Mouse (Mus musculus) thymus, postnatal 36 days (tissue): ENCODE measurements around the gene Llgl1.

Source experiments
- DNase-seq, 2 experiments: peaks; one replicate each; pipeline ENCODE4 v3.0.0; 2022; ENCODE audit warnings: mixed read lengths in 2 of 2

Gene Llgl1

DNA sequence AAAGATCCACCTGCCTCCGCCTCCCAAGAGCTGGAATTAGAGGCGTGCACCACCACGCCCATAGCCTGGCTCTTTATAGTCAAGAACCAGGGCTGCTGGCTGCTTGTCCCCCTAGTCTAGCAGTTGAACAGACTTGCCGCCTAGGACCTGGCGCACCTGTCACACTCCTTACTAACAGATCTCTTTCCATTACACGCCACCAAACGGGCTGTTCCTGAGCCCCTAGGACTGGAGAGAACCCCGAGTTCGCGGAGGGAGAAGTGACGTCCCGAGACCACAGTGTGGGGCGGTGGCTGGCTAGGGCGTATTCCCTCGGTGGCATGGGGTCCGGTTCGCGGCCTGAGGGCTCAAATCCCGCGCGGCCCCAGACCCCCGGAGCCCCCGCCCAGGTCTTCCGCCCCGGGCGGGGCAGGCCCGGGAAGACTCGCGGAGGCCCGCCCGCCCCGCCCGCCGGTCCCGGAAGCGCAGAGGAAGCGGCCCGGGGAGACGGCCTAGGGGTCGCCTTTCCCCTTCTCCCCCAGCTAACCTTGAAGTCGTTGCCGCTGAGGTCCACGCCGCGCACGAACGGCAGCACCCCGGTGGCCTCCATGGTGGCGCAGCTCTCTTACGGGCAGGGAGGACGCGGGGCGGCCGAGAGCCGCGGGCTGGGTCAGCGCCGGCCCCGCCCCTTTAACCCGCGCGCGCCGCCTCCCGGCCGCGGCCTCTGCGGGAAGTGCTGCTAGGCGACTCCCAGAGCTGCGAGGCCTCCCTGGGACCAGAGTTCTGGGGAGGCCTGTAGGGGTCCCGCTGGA is 27.3 kb downstream of the Llgl1 start, which contains the start of gene Flii:
TSS of gene Flii (minus strand) at position 663 of the 791 bp plus-strand sequence.
- peak; percentile 83 to 85 for DNase-seq

DNA sequence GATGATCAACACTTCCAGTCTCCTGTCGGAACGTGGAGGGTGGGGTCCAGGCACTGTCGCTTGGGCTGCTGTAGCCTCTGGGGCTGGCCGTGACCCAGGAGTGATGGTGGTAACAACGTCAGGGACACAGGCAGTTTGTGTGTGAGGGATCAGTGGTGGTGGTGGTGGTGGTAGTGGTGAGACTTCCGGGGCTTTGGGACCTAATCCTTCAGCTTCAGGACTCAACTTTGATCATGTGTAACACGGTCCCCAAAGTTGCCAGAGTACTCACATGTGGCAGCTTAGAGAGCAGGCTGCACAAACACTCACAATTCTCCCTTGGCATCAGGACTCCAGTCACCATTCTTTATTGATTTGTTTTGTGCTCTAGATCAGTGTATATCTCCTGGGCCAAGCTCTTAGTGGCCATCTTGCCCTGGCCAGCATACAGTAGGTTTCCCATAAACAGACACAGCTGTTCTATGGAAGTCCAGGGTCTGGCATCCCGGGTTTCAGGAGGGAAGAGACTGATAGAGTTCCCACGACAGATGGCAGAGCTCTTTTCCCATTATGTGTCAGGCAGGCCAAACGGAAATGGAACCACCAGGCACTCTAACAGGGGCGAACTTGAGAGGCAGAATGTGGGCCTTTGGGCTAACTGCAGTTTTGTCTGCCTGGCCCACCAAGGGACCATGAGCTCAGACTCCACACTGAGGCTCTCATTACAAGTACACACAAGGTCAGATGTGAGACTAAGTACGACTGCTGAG is 28.0 kb downstream of the Llgl1 start:
- DNase-seq: no peak

DNA sequence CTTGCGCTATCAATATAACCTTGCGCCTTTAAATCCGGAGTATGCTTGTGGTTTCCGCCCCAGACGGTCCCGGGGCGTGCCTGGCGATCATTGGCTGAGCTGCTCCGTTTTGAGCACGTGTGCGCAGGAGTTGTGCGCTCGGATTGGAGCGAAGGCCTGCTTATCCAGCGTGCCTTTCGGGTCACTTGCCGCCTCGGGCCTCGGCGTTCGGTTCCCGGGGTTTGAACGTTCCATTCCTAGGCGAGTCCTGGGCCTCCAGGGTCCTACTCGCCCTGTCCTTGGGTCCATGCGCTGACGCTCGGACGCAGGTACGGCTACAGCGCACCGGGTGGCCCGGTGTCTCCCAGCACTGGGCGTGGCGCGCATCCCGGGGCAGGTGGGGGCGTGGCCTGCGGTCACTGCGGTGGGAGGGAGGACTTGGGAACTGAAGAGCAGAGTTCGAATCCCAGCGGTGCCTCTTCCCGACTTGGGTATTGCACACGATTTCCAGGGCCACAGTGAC is 28.8 kb downstream of the Llgl1 start, which contains the start of gene Mief2:
TSS of gene Mief2 (plus strand) at position 139 of the 502 bp plus-strand sequence.
- peak; percentile 90 to 94 for DNase-seq

DNA sequence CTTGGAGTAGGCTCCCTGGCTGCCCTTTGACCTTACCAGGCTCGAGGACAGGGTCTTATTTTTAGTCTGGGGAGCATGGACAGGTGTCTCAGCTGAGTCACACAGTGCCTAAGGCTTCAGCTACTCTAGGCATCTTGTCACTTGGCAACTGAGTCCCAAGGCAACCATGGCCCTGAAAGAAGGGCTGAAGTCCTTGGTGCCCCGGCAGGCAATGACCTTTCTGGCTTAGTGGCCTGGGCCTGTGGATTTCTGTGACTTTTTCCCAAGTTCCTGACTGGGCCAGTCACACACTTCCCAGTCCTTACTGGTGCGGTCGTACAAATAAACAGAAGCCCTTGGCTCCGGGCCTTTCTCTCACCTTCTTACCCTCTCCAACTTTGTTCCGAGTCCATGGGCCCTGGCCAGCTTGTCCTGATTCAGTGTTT is 29.7 kb downstream of the Llgl1 start:
- no peak for DNase-seq

DNA sequence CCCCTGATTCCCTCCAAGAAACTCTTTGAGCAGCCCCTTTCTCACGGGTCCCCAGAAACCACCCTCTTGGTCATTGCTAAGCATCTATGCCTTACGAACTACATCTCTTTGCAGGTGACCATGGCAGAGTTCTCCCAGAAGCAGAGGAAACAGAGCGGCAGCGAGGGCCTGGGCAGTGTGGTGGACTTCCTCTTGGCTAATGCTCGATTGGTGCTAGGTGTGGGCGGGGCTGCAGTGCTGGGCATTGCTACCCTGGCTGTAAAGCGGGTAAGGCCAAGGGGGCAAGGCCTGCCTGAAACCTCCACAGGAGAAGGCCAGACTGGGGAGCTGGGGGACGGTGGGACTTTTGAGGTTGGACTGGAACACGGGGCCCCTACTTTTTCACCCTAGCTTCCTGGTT is 30.6 kb downstream of the Llgl1 start:
- DNase-seq: no peak

DNA sequence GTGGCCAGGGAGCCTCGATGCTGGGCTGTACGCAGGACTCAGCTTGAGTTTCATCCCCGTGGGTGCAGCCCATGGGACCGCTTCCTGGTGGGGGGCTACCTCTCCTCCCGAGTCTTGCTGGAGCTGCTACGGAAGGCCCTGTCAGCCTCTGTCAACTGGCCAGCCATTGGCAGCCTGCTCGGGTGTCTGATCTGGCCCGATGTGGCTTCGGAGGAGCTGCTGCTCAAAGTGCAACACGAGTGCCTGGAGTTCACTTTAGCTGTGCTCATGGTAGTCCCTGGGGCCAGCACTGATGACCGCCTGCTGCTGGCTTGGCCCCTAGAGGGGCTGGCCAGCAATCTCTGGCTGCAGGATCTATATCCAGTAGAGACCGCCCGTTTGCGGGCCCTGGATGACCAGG is 31.7 kb downstream of the Llgl1 start:
- DNase-seq: no peak

DNA sequence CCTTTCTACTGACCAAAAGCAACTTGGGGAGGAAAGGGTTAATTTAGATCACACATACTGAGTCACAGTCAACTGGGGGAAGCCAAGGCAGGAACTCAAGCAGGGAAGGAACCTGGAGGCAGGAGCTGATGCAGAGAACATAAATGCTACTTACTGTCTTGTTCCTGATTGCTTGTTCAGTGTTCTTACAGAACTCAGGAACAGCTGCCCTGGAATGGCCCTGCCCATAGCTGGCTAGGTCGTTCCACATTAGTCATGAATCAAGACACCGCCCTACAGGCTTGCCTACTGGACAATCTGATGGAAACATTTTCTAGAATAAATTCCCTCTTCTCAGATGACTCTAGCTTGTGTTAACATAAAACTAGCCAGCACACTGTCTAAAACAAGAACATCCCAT is 34.7 kb downstream of the Llgl1 start:
- no peak for DNase-seq

DNA sequence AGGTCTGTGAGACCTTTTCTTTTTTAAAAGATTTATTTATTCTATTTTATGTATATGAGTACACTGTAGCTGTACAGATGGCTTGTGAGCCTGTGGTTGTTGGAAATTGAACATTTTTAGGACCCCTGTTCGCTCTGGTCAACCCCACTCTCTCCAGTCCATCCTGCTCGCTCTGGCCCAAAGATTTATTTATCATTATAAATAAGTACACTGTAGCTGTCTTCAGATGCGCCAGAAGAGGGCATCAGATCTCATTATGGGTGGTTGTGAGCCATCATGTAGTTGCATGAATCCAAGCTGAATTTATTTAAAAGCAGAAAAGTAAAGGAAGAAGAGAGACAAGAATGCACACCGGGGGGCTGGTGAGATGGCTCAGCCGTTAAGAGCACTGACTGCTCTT is 35.7 kb downstream of the Llgl1 start:
- no peak for DNase-seq

DNA sequence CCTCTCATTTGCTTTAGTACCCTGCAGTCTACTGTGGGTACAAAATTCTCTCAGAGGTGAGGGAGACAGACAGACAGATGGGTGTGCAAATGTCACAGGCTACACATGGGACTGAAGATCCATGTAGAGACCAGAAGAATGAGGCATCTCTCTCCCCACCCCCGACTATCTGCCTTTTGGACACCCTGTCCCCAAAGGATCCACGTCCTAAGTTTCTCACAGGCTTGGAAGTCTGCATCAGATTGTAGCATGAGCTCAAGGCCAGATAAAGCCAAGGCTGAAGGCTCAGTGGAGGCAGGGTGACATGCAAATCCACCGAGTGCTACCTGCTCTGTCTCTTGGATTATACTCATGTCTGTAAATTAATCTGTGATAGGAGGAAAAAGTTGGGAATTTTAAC is 37.0 kb downstream of the Llgl1 start:
- DNase-seq: no peak

DNA sequence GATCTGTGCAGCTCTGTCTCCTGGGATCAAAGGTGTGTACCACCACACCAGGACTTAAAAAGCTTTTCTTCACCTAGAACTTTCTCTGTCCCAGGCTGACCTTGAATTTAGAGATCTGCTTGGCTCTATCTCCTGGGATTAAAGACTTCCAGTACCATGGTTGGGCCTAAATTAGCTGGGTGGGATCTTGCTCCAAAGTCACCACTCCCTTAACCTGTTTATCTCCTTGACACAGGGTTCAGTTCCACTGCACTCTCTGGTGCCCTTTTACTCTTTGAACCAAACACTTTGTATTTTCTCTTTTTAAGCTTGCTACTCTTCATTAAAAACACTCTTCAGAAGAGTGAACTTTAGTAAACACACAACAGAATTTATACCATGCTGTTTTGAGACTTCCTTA is 37.9 kb downstream of the Llgl1 start:
- no peak for DNase-seq

DNA sequence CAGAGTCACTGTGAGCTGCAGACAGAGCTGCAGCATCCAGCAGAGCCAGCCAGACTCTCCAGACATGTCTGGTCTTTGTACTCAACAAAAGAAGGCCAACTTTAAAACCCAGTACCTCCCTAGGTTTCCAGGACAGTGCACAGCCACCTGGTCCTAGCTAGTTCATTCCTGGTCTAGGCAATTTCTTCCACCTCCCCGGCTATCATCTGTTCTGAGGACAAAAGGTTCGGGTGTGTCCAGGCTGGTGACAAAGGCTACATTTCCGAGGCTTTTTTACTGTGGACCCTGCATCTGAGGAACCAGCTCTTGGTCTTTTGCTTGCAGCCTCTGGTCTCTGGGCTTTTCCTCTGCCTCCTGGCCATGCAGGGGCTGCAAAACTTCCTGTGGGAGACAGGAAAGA is 40.8 kb downstream of the Llgl1 start:
- no peak for DNase-seq

DNA sequence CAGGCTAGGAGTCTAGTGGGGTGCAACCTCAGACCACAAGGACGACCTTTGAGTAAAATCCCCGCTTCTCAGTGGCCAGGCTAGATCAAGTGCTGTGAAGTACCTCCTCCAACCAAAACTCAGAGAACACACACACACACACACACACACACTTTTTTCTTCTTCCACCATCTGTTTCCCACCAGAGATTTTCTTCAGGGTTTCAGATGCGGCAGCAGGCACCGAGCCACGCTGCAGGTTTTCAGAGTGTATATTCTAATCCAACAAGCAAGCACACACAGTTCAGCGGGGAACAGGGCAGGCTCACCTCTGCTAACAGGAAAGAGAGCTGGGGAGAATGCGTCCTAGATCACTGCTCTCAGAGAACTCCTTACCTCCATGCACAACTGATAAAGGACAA is 56.0 kb downstream of the Llgl1 start:
- no peak for DNase-seq

DNA sequence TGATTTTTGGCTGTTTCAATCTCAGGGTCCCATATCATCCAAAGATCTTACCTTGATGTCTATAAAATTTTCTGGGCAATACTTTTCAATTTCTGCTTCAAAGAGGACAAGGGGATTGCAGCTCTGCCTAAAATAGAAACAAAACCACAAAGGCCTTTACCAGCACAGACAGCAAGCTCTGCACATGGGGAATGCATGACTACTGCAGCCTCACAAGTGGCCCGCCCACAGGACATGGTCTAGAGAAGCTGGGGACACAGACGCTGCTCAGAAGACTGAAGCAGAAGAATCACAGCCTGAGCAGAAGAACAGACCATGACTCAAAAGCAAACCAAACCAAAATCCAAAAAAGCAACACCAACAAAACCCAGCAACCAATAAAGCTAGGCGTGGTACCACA is 62.2 kb downstream of the Llgl1 start:
- no peak for DNase-seq
